Mouse (Mus musculus): ENCODE measurements around the gene Defb45. TPM values are rescaled to one million over a fixed set of nuclear protein-coding genes. Genes with fewer than 3 reads are reported as not detected.

Defb45 gene
- polyA plus RNA-seq (2012; rRNA removed) = 0.21 TPM in 1 of 2 replicates, not detected in the other

DNA sequence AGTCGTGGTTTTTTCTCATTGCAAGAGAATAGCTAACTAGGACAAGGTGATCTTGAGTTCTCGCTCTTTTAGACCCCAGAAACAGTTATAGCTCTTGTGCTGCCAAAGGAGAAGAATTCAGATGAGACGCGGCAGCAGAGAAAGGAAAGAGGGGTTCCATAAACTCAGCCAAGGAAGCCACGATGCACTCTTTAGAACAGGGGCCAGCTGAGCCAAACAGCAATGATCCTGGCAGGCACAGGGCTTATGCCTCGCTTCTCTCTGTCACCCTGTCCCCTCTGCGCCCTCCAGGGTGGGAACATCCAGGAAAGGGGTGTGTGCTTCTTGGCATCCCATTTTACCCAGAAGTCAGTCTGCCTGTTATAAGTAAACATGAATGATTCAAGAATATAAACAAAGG is at the start of gene Defb45:
TSS of gene Defb45 (minus strand) at position 101 of the 400 bp plus-strand sequence.
- DNase-seq (ENCODE audit: low spot score) = no peak

DNA sequence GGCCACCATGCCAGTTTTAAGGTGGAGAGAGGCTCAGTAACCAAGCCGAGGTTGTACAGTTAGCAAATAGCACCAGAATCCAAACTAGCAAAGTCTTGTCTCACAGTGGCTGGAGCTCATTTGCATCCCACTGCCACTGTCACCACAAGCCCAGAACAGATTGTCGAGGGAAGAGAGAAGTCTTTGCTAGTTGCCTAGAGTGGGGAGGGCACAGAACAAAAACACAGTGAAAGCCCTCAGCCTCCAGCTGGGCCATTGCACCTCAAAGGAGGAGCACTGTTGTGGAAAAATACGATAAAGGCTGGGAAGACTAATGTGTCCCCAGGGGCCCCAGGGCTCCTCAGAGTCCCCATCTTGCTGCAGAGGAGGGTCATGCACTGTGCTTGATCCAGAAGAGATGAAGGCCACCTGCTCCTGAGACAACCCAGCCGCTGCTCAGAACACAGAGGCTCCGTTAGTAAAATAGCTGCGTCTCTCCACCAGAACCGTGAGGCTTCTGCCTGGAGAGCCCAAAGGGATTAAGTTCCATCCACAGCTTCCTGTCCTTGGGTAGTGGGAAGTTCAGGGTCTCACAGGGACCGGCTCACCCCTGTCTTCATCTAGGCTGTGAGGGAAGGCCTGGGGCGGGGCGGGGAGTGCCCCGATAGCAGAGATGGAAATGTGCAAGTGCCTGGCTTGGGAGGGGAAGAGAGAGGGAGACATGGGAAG is 40.4 kb upstream of the Defb45 start:
- DNase-seq (ENCODE audit: low spot score) = no peak

- no peak for DNase-seq (ENCODE audit: low spot score)
These were observed 39.7 kb upstream of the Defb45 start for GRCm38 (mm10) chr2:152638865-152639264.

DNA sequence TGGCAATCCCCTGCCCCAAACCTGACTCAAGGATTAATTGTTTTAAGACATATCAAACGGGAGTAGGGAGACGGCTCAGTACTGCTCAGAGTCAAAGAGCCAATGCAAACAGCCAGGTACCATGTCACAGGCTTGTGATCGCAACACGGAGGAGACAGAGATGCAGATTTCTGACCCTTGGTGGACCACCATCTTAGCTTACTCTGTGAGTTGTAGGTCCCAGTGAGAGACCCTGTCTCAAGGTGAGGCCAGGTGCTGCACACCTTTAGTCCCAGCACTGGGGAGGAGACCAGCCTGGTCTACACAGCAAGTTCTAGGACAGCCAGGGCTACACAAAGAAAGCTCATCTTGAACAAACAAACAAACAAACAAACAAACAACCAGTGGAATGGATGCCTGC is 38.2 kb upstream of the Defb45 start:
- DNase-seq (ENCODE audit: low spot score) = no peak

DNA sequence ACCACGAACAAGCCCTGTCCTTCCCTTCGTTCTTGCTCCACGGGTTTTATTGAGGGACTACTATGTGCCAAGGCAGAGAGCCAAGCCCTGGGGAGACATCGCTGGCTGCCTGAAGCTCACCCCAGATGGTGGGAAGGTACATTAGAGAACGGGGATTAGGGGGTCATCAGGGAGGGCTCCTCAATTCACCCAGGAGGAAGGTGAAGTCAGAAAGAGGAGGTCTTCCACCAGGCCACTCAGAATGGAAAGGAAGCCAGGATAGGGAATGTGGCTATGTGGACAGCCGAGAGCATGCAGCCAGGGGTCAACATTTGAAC is 37.8 kb upstream of the Defb45 start:
- DNase-seq (ENCODE audit: low spot score) = no peak

GRCm38 (mm10) chr2:152636246-152637005 is 37.2 kb upstream of the Defb45 start:
- no peak for DNase-seq (ENCODE audit: low spot score)

- DNase-seq (ENCODE audit: low spot score) = no peak
These were observed 35.1 kb upstream of the Defb45 start for GRCm38 (mm10) chr2:152634311-152634710.

GRCm38 (mm10) chr2:152633334-152633733 is 34.1 kb upstream of the Defb45 start:
- no peak for DNase-seq (ENCODE audit: low spot score)

DNA sequence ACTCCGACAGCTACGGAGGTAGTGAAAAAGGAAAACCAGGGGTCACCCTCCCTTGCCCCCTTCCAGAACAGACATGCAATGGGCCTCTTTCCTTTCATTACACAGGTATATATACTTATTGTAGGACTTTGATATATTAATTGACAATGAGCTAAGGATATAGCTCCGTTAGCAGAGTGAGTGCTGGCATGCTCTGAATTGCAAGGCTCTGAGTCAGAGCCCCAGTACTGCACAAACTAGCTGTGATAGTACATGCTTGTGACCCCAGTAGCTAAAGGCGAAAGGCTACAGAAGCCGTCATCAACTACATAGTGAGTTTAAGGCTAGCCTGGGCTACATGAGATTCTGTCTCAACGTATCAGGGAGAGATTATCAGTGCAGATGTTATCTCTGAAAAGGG is 30.7 kb upstream of the Defb45 start:
- no peak for DNase-seq (ENCODE audit: low spot score)

DNA sequence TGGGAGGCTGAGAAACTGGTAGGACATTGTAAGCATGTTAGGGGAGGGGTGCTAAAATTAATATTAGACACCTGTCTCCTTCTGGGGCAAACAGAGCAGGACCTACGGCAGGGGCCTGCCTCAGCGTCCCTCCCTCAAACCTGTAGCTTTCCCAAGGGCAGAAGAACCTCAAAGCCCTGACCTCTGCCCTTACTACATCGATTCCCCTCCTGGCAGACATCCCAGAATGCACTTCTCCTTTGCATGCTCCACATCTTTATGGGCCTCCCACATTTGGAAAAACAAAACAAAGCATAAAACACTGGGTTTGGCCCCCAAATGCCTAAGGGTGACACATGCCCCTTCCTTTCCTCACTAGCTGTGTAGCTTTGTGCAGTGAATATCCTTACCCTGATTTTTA is 30.0 kb upstream of the Defb45 start:
- no peak for DNase-seq (ENCODE audit: low spot score)

DNA sequence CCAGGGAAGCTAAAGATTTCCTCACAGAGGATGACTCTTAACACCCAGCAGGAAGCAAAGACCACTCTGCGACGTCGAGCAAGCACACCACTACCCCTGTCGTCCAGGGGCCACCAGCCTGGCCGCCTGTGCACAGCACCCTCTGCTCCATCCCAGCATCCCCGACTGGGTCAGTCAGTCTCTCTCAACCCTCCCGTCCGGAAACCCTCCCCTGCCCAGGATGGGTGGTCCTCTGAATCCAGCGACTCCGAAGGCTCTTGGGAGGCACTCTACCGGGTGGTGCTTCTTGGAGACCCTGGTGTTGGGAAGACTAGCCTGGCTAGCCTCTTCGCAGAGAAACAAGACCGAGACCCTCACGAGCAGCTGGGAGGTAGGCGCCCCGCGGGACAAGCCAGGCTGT is 28.9 kb upstream of the Defb45 start:
- no peak for DNase-seq (ENCODE audit: low spot score)

- no peak for DNase-seq (ENCODE audit: low spot score)
These were observed 27.8 kb upstream of the Defb45 start, which contains the start of gene Rem1 for GRCm38 (mm10) chr2:152626774-152627591. Gene Rem1 (plus strand): TSS chr2:152626951.

GRCm38 (mm10) chr2:152625256-152625655 is 26.1 kb upstream of the Defb45 start:
- DNase-seq (ENCODE audit: low spot score) = no peak

GRCm38 (mm10) chr2:152624566-152624965 is 25.4 kb upstream of the Defb45 start:
- DNase-seq (ENCODE audit: low spot score) = no peak

- no peak for DNase-seq (ENCODE audit: low spot score)
These were observed 23.8 kb upstream of the Defb45 start, which contains the start of gene Defb25 for GRCm38 (mm10) chr2:152622953-152623352. Gene Defb25 (minus strand): TSS chr2:152623053.

DNA sequence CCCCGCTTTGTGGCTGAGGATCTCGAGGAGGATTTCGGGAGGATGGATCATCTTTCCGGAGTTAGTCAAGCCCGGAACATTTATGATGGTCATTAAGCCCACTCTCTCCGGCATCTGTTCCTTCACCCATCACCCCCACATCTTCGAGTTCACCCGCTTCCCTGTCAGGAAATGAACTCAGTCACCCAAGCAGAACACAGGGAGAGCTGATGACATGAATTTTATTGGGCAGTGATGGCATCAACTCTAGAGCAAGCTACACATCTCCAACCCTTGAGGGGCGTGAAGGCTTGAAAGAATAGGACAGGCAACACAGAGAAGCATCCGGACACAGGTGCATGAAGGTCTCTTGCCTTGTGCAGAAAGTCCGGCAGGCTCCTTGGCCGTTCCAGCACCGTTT is 23.0 kb upstream of the Defb45 start:
- no peak for DNase-seq (ENCODE audit: low spot score)

DNA sequence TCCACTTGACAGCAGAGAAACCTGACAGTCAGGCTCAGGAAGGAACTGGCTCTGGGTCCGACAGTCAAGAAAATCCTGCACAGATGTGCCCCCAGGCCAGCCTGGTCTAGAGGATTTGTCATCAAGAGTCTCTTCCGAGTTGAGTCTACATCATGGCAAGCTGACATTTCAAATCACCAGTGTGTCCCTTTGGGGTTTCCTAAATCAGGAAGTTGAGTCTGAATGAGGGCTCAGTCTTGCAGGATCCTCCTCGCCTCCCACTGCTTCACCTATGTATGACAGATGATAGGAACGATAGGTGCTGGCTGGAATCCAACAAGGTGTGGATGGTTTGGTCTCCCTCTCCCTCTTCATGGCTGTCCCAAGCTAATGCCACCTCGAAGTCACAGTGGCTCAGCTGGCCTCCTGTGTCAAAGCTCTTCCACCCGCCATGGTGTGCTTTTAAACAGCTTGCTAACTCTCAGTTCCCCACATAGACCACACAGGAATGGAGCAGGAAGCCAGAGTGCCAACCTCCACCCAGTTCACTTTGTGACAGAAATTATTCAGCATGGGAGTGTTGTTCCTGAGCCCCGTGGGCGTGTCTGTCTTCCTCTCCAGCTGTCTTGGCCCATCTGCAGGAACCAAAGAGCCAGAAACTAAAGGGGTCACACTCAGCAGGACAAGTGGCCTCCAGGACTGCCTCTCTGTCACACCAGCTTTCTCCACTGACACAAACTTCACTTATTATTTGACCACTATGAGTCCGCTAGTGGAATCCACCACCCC is 21.4 kb upstream of the Defb45 start:
- DNase-seq (ENCODE audit: low spot score) = no peak

- DNase-seq (ENCODE audit: low spot score) = no peak
These were observed 18.2 kb upstream of the Defb45 start for GRCm38 (mm10) chr2:152617374-152617773.

DNA sequence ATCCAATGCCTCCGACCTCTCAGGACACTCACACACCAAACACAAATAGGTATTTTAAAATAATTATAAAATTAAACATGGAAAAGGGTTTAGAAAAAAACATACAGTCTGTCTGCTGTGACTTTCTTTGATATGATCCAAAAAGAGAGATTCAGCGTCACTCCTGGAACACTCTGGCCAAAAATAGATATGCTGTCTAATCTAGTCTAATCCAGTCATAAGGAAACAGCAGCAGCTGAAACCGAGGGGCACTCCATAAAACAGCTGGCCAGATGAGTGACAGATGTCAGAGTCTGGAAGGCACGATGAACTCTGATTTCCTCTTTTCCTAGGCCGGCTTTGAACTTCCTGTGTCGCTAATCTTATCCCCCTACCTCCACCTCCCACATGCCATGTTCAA is 17.3 kb upstream of the Defb45 start:
- DNase-seq (ENCODE audit: low spot score) = no peak

DNA sequence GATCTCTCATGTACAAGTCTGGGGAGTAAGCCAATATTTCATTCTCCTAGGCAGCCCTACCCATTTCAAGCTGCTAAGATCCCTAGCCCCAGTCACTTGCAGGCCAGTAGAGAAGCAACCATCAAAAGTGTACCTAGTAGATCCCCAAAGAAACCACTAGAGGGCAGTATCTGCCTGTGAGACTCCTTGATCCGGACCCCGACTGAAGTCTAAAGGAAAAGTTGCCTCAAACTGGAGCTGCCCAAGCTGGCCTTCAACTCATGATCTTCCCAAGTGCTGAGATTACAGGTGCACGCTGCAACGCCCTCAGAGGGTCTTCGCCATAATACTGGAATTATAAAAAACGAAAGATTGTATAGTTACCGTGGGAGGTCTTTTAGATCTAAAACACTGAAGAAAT is 16.4 kb upstream of the Defb45 start:
- no peak for DNase-seq (ENCODE audit: low spot score)

DNA sequence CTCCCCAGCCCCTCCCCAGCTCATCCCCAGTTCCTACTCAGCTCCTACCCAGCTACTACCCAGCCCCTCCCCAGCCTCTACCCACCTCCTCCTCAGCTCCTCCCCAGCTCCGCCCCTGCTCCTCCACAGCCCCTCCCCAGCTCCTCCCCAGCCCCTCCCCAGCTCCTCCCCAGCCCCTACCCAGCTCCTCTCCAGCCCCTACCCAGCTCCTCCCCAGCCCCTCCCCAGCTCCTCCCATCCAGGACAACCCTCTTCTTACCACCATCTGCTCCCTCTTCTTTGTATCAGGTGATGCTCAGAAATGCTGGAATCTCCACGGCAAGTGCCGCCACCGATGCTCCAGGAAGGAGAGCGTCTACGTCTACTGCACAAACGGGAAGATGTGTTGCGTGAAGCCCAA is 13.0 kb upstream of the Defb45 start:
- no peak for DNase-seq (ENCODE audit: low spot score)

GRCm38 (mm10) chr2:152608719-152609118 is 9.5 kb upstream of the Defb45 start:
- DNase-seq (ENCODE audit: low spot score) = no peak

All from urinary bladder, adult 2 months (tissue).